Mouse (Mus musculus) liver, embryonic 15.5 days (tissue): ENCODE data around the gene Prrx1. TPM values are rescaled to one million over a fixed set of nuclear protein-coding genes. Genes with fewer than 3 reads are reported as not detected.

Experiments used
- ATAC-seq: fragments of 200-750 bp; cut with Nextera tagmentation; 2 replicates; pipeline ENCODE4 v1.8.0; 2017; ENCODE audit warnings: moderate number of reproducible peaks, mild to moderate bottlenecking, moderate library complexity; ENCODE audit not compliant: insufficient read depth
- H3K27ac ChIP-seq: fragments of 300-500 bp; sonication (generic); replicated peaks from 2 replicates; pipeline ENCODE4 v1.5.1; 2015; ENCODE audit warnings: mild to moderate bottlenecking, inconsistent platforms
- H3K27me3 ChIP-seq: fragments of 300-500 bp; sonication (generic); 2 replicates; pipeline ENCODE4 v1.6.1; 2015; ENCODE audit warnings: mild to moderate bottlenecking, inconsistent platforms
- H3K36me3 ChIP-seq: fragments of 300-500 bp; sonication (generic); replicated peaks from 2 replicates; pipeline ENCODE4 v1.6.1; 2015; ENCODE audit warnings: moderate library complexity, mild to moderate bottlenecking, inconsistent platforms
- H3K4me1 ChIP-seq: fragments of 300-500 bp; sonication (generic); replicated peaks from 2 replicates; pipeline ENCODE4 v1.6.1; 2015; ENCODE audit warnings: inconsistent platforms
- H3K4me2 ChIP-seq: fragments of 300-500 bp; sonication (generic); 2 replicates; pipeline ENCODE4 v1.6.1; 2015; ENCODE audit warnings: moderate library complexity, mild to moderate bottlenecking, inconsistent platforms
- H3K4me3 ChIP-seq: fragments of 300-500 bp; sonication (generic); replicated peaks from 2 replicates; pipeline ENCODE4 v1.5.1; 2015; ENCODE audit warnings: mild to moderate bottlenecking, inconsistent platforms
- H3K9ac ChIP-seq: fragments of 300-500 bp; sonication (generic); 2 replicates; pipeline ENCODE4 v1.6.1; 2015; ENCODE audit warnings: moderate library complexity, mild to moderate bottlenecking, inconsistent platforms
- H3K9me3 ChIP-seq: fragments of 300-500 bp; sonication (generic); replicated peaks from 2 replicates; pipeline ENCODE4 v1.6.1; 2016; ENCODE audit warnings: inconsistent platforms
- WGBS: fragments of 180-500 bp; shearing (Covaris S2); methylation state at CpG from one replicate; pipeline ENCODE4 v1.1.7; 2015; ENCODE audit warnings: mixed read lengths; ENCODE audit not compliant: insufficient replicate concordance; 5-methylcytosine and 5-hydroxymethylcytosine counted together
- polyA plus RNA-seq: library from polyadenylated mRNA; unstranded; fragments of >200 nt; fragmentation: Nextera tagmentation; extraction: Ambion mirVana; gene quantifications from 2 replicates; pipeline ENCODE4 v1.2.1, GENCODE M21; 2015

Gene Prrx1
- polyA plus RNA-seq, 1 experiment from 2014 or later = 0.33 TPM

- H3K9me3 ChIP-seq = no peaks in the 10 kb centered on the region
- 16% methylated on average over 13 of the region's 13 CpGs for WGBS
- H3K27ac ChIP-seq = no peak overlapping the region
- no peaks in the 10 kb centered on the region for H3K36me3 ChIP-seq
- no peaks in the 10 kb centered on the region; the same call in 1 of the 2 replicates for H3K4me1 ChIP-seq
- H3K4me2 ChIP-seq = peak overlapping the region; percentile 59
- peaks cover 94% of the 10 kb centered on the region for H3K27me3 ChIP-seq
- H3K4me3 ChIP-seq = peak overlapping the region; percentile 39; the same call in 1 of the 2 replicates
- ATAC-seq = no peak
- H3K9ac ChIP-seq = no peak overlapping the region
These were observed 2.3 kb downstream of the Prrx1 start for GRCm38 (mm10) chr1:163311006-163311836.

- H3K36me3 ChIP-seq = no peaks in the 10 kb centered on the region
- H3K4me1 ChIP-seq = no peaks in the 10 kb centered on the region; the same call in 1 of the 2 replicates
- ATAC-seq = no peak
- H3K27me3 ChIP-seq = peaks cover 84% of the 10 kb centered on the region
- H3K27ac ChIP-seq = no peak overlapping the region
- H3K4me2 ChIP-seq = no peak overlapping the region
- no peak overlapping the region for H3K9ac ChIP-seq
- WGBS = 27% methylated on average over 8 of the region's 8 CpGs
- no peaks in the 10 kb centered on the region for H3K9me3 ChIP-seq
- no peak overlapping the region for H3K4me3 ChIP-seq
These were observed 3.3 kb downstream of the Prrx1 start for GRCm38 (mm10) chr1:163310023-163310754.

DNA sequence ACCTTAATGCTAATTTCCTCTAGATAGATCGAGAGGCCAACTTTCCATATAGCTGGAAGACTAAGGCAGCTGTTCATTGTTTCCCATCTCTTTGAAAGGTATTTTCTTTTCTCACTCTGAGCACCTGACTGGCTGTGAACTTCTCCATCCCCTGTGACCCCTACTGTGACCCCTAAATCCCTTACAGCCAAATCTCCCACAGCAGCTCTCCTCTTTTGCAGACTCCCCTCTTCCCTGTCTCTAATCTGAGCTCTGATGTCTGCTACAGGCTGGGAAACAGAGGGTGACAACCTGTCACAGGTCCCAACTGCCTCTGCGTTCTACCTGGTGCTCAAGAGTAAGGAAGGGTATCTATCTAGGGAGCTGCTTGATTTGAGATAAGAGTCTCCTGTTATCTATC is 4.0 kb downstream of the Prrx1 start:
- no peaks in the 10 kb centered on the region for H3K36me3 ChIP-seq
- no peaks in the 10 kb centered on the region; the same call in 1 of the 2 replicates for H3K4me1 ChIP-seq
- no peak overlapping the region for H3K9ac ChIP-seq
- H3K27ac ChIP-seq = no peak overlapping the region
- no peak overlapping the region for H3K4me3 ChIP-seq
- peaks cover 77% of the 10 kb centered on the region for H3K27me3 ChIP-seq
- no peak overlapping the region for H3K4me2 ChIP-seq
- WGBS = 10% methylated on average over 2 of the region's 2 CpGs
- H3K9me3 ChIP-seq = no peaks in the 10 kb centered on the region
- ATAC-seq = no peak

DNA sequence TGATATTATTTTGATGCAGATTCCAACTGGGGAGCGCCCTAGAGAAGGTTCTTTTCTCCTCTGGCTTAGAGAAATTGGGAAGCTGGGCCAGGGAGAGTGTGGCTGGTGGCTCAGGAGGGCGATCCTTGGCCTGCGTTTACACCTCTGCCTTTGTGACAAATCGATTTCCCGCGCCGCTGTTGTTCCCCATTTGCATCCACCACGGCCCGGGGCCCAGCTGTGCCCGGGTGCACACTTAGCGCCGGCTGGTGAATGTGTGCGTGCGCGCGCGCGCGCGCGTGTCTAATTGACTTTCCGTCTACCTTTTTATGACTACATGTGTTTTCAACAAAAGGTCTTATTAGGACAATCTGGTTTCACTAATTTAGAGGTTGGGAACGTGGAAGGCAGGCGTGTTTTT is 4.9 kb downstream of the Prrx1 start:
- Histone ChIP-seq H3K9ac (no peak overlapping the region), H3K9me3 (no peaks in the 10 kb centered on the region), H3K4me1 (no peaks in the 10 kb centered on the region; the same call in 1 of the 2 replicates), H3K36me3 (no peaks in the 10 kb centered on the region), H3K4me3 (no peak overlapping the region), H3K27ac (no peak overlapping the region), H3K27me3 (peaks cover 69% of the 10 kb centered on the region), H3K4me2 (no peak overlapping the region; the same call in 1 of the 2 replicates)
- no peak for ATAC-seq
- whole genome bisulfite sequencing = 2% methylated on average over 24 of the region's 24 CpGs

DNA sequence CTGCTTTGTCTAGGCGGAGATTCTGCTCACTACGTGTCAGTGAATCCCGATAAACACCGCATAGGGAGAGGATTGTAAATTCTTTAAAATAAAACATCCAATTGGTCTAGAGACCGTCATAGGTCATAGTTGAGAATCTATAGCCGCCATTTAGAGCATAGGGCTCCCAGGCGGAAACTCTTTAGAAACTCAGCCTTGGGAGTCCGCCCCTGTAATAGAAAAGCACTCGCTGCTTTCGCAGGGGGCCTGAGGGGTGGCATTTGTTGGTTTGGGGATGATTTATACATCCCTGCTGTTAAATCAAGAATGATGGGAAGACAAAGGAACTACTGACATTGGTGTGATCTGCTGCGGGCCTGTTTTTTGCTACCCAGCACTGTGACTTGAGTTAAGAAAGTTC is 5.8 kb downstream of the Prrx1 start:
- Histone ChIP-seq H3K4me3 (no peak overlapping the region), H3K9me3 (no peaks in the 10 kb centered on the region), H3K4me2 (no peak overlapping the region), H3K4me1 (no peaks in the 10 kb centered on the region; the same call in 1 of the 2 replicates), H3K27ac (no peak overlapping the region), H3K9ac (no peak overlapping the region), H3K27me3 (peaks cover 59% of the 10 kb centered on the region), H3K36me3 (no peaks in the 10 kb centered on the region)
- no peak for ATAC-seq
- WGBS = 50% methylated on average over 11 of the region's 11 CpGs

DNA sequence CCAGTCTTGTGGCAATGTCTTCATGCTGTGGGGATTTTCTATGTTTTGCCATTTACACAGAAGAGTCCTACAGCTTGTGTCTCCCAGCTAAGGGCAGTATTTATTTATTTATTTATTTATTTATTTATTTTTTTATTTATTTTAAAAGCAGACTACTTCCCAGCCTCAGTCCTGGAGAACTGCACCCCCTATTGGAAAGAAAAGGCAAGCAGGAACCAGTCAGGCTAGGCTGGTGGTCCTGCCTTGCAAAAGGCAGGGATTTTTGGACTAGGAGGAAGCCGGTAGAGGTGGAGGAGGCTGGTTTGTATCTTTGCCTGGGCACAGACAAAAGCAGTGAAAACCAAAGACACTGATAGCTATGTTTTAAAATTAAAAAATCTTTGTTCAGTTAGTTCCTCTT is 7.6 kb downstream of the Prrx1 start:
- WGBS = 38% methylated on average over 1 of the region's 1 CpGs

DNA sequence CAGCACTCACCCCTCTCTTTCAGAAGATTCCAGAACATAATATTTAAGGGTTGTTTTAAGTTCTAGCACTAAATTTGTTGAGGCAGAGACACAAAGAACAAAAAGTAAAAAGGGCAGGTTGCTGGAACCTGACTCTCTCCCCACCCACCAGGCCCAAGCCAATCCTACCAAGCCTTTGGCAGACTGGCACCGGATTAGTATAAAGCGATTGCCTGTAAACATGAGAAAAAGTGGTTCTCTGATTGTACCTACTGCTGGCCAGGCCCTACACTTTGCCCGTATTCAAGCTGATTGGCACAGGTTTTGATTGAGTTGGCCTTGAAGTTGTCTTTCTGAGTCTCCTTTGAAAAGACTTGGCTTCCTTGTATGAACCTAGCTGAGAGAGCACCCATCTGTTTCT is 8.7 kb downstream of the Prrx1 start:
- no peak for ATAC-seq
- WGBS = 62% methylated on average over 3 of the region's 3 CpGs

More for the DNA sequence above, 7.6 kb downstream of the Prrx1 start:
- H3K4me3 ChIP-seq = no peak overlapping the region
- no peak for ATAC-seq
- H3K36me3 ChIP-seq = no peaks in the 10 kb centered on the region
- H3K4me1 ChIP-seq = no peaks in the 10 kb centered on the region
- H3K4me2 ChIP-seq = no peak overlapping the region
- no peak overlapping the region for H3K9ac ChIP-seq
- H3K27me3 ChIP-seq = peaks cover 42% of the 10 kb centered on the region
- no peaks in the 10 kb centered on the region for H3K9me3 ChIP-seq
- no peak overlapping the region for H3K27ac ChIP-seq

GRCm38 (mm10) chr1:163302292-163302691 is 11.2 kb downstream of the Prrx1 start:
- peaks cover 6% of the 10 kb centered on the region; the same call in 1 of the 2 replicates for H3K27me3 ChIP-seq
- H3K9ac ChIP-seq = no peak overlapping the region
- H3K9me3 ChIP-seq = no peaks in the 10 kb centered on the region
- H3K36me3 ChIP-seq = no peaks in the 10 kb centered on the region
- 21% methylated on average over 6 of the region's 6 CpGs for WGBS
- H3K4me3 ChIP-seq = no peak overlapping the region
- H3K4me2 ChIP-seq = no peak overlapping the region
- ATAC-seq = no peak
- no peak overlapping the region for H3K27ac ChIP-seq
- H3K4me1 ChIP-seq = no peaks in the 10 kb centered on the region

More for the DNA sequence above, 8.7 kb downstream of the Prrx1 start:
- Histone ChIP-seq H3K4me2 (no peak overlapping the region), H3K9me3 (no peaks in the 10 kb centered on the region), H3K4me1 (no peaks in the 10 kb centered on the region), H3K27me3 (peaks cover 31% of the 10 kb centered on the region), H3K4me3 (no peak overlapping the region), H3K36me3 (no peaks in the 10 kb centered on the region), H3K9ac (no peak overlapping the region), H3K27ac (no peak overlapping the region)

GRCm38 (mm10) chr1:163293152-163293551 is 20.4 kb downstream of the Prrx1 start:
- Histone ChIP-seq H3K36me3 (no peaks in the 10 kb centered on the region), H3K4me3 (no peak overlapping the region), H3K9me3 (no peaks in the 10 kb centered on the region), H3K27ac (no peak overlapping the region), H3K4me2 (no peak overlapping the region), H3K27me3 (no peaks in the 10 kb centered on the region), H3K9ac (no peak overlapping the region), H3K4me1 (no peaks in the 10 kb centered on the region)
- 50% methylated on average over 4 of the region's 4 CpGs for WGBS
- no peak for ATAC-seq

DNA sequence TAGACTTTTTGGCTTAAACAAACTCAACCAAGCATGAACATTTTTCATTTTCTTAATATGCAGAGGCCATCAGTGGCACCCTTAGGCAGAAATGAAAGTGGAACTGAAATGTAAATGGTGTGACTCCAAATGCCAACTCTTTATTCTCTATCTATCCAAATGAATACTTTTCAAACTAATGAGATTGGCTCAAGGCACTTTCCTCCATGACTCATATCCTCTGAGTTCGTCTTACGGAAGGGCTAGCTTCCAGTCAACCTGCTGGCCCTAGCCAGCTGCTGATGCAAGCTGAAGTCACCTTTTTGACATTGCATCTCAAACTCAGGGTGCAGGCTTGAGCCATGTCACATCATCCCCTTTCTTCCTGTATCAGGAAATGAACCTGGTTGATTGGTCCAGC is 21.6 kb downstream of the Prrx1 start:
- no peak overlapping the region for H3K27ac ChIP-seq
- H3K4me1 ChIP-seq = no peaks in the 10 kb centered on the region
- ATAC-seq = no peak
- H3K4me3 ChIP-seq = no peak overlapping the region
- no peak overlapping the region for H3K9ac ChIP-seq
- H3K36me3 ChIP-seq = no peaks in the 10 kb centered on the region
- H3K27me3 ChIP-seq = no peaks in the 10 kb centered on the region
- no peak overlapping the region for H3K4me2 ChIP-seq
- 65% methylated on average over 2 of the region's 2 CpGs for WGBS
- no peaks in the 10 kb centered on the region for H3K9me3 ChIP-seq

- Histone ChIP-seq H3K36me3 (no peaks in the 10 kb centered on the region), H3K4me2 (no peak overlapping the region), H3K4me1 (no peaks in the 10 kb centered on the region), H3K4me3 (no peak overlapping the region), H3K9me3 (no peaks in the 10 kb centered on the region), H3K27me3 (no peaks in the 10 kb centered on the region), H3K27ac (no peak overlapping the region), H3K9ac (no peak overlapping the region)
- no peak for ATAC-seq
- WGBS = 68% methylated on average over 7 of the region's 7 CpGs
These were observed 24.4 kb downstream of the Prrx1 start for GRCm38 (mm10) chr1:163289131-163289530.
